Mouse (Mus musculus) heart, adult 2 months (tissue): ENCODE results near the gene Gnb3. TPM values are rescaled to one million over a fixed set of nuclear protein-coding genes. Genes with fewer than 3 reads are reported as not detected.

ENCODE experiments used
- DNase-seq, 2 experiments: peaks; one replicate each; pipeline ENCODE4 v3.0.0; 2021
- H3K27ac ChIP-seq: fragments of 200-600 bp; 2 replicates; pipeline ENCODE4 v1.8.1; 2022
- H3K27me3 ChIP-seq: fragments of 200-500 bp; 2 replicates; pipeline ENCODE4 v1.6.1; 2012; ENCODE audit warnings: mild to moderate bottlenecking, low read length, inconsistent platforms, mixed read lengths; ENCODE audit not compliant: control insufficient read depth, insufficient read depth
- H3K36me3 ChIP-seq: fragments of 200-500 bp; 2 replicates; pipeline ENCODE4 v1.6.1; 2012; ENCODE audit warnings: low read length, inconsistent platforms; ENCODE audit not compliant: control insufficient read depth, insufficient read depth
- H3K4me1 ChIP-seq: fragments of 200-500 bp; 2 replicates; pipeline ENCODE4 v1.6.1; 2011; ENCODE audit warnings: low read length; ENCODE audit not compliant: control insufficient read depth, insufficient read depth
- H3K4me3 ChIP-seq: fragments of 200-600 bp; 2 replicates; pipeline ENCODE4 v1.8.1; 2022
- H3K79me2 ChIP-seq: fragments of 200-500 bp; replicated peaks from 2 replicates; pipeline ENCODE4 v1.6.1; 2012; ENCODE audit warnings: mild to moderate bottlenecking, inconsistent platforms, low read length, moderate library complexity, mixed read lengths; ENCODE audit not compliant: control insufficient read depth, insufficient read depth
- H3K9ac ChIP-seq: fragments of 200-500 bp; 2 replicates; pipeline ENCODE4 v1.6.1; 2012; ENCODE audit warnings: low read depth, mild to moderate bottlenecking, control low read depth, inconsistent platforms, low read length, mixed read lengths
- CTCF ChIP-seq: fragments of 200-600 bp; IDR thresholded peaks from 2 replicates; pipeline ENCODE4 v1.8.1; 2022; ENCODE audit warnings: antibody characterized with exemption, mild to moderate bottlenecking, moderate library complexity
- EP300 ChIP-seq: fragments of 200-500 bp; IDR thresholded peaks from 2 replicates; pipeline ENCODE4 v1.6.1; 2011; ENCODE audit warnings: low read depth, low read length, control low read depth; ENCODE audit not compliant: insufficient read depth
- POLR2A ChIP-seq: fragments of 200-500 bp; IDR thresholded peaks from 2 replicates; pipeline ENCODE4 v1.6.1; 2011; ENCODE audit warnings: mild to moderate bottlenecking, low read depth, low read length, control low read depth; ENCODE audit not compliant: insufficient read depth
- WGBS: fragments of 180-500 bp; shearing (Covaris S2); methylation state at CpG from one replicate; pipeline ENCODE4 v1.1.7; 2018; 5-methylcytosine and 5-hydroxymethylcytosine counted together
- intact Hi-C: fragments of 180-260 bp; cut with DNase I; formaldehyde crosslinking; loops from one replicate; pipeline ENCODE4 v1.15.1; 2025
- polyA plus RNA-seq: library from polyadenylated mRNA; depleted of rRNA; stranded (reverse); fragments of >200 nt; gene quantifications from 2 replicates; pipeline ENCODE4 v1.2.3, GENCODE M21; 2012
- total RNA-seq, 2 experiments: library from RNA; stranded (reverse); gene quantifications; 2 replicates each; pipeline ENCODE4 v1.2.3; 2021

The Gnb3 gene
- total and polyA plus RNA-seq, 3 experiments = 6.1 to 14.0 (median 10.9) TPM

DNA sequence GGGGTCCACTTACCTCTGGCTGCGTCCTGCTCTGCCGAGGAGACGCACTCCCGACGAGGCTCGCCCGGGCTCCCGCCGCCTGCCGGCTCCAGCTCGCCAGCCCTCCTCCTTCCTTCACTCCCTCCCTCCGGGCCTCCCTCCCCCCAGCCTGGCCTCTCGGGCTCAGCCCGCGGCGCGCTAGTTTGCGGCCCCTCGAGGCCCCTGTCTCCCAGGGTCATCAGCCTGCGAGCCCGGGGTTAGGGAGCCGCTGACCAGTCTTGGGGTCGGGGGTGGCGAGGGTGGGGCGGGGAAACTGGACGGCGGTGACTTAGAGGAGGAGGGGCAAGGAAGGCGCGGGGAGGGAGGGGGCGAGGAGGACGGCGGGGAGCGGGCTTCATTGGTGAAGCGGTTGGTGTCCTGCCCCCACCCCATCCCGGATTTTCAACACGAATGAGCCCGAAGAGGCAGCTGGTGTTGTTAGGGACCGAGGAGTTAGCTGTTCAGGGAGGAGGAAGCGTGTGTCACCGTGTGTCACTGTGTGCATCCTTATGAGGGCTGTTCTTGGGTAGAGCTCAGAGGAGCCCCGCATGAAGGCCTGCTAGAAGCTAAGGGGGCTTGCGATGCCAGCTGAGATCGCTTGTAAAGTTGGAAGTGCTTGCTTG lies 23.7 kb upstream of the Gnb3 start, which contains the start of gene Gpr162:
Gene Gpr162 (minus strand): TSS at position 326 of the 641 bp plus-strand sequence.
- intact Hi-C loops = loop anchor here (5.0 kb wide), 1 partner anchor 219 kb away; no protein-coding TSS in a partner anchor
- Histone ChIP-seq H3K4me1 (peaks cover 1% of the 10 kb centered on the region; the same call in 1 of the 2 replicates), H3K27me3 (no peaks in the 10 kb centered on the region), H3K9ac (peak within 1 kb of the TSS; percentile 50), H3K79me2 (no peaks in the 10 kb centered on the region), H3K4me3 (peak within 1 kb of the TSS; percentile 42), H3K36me3 (no peaks in the 10 kb centered on the region), H3K27ac (no peak within 1 kb of the TSS)
- TF ChIP-seq CTCF (peak; percentile 42), POLR2A (no peak), EP300 (no peak)
- 2% methylated on average over 43 of the region's 43 CpGs for WGBS
- peak; percentile 59 to 71 for DNase-seq

DNA sequence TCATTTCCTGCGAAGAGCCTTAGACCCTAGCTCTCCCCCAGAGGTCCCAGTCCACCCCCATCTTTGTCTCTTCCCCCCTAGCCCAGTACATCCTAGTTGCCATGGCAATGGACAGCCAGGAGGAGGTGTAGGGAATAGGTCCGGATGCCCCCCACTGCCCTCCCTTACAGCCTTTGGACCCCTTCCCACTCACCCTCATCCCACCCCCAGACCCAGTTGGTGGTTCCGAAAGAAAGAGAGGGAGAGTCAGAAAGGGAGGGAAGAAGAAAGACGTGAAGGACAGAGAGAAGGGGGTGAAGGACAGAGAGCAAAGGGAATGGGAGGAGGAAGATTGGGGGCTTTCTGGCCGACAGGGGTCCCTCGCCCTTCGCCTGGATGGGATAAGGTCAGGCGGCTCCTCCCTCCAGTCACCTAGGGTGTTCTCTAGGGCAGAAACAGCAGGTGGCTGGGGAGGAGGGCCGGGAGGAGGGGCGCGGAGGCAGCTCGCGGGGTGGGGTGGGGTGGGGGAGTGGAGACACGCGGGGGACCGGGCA lies 23.1 kb upstream of the Gnb3 start:
- H3K36me3 ChIP-seq = no peaks in the 10 kb centered on the region
- intact Hi-C loops = loop anchor here (5.0 kb wide), 1 partner anchor 219 kb away; no protein-coding TSS in a partner anchor

DNA sequence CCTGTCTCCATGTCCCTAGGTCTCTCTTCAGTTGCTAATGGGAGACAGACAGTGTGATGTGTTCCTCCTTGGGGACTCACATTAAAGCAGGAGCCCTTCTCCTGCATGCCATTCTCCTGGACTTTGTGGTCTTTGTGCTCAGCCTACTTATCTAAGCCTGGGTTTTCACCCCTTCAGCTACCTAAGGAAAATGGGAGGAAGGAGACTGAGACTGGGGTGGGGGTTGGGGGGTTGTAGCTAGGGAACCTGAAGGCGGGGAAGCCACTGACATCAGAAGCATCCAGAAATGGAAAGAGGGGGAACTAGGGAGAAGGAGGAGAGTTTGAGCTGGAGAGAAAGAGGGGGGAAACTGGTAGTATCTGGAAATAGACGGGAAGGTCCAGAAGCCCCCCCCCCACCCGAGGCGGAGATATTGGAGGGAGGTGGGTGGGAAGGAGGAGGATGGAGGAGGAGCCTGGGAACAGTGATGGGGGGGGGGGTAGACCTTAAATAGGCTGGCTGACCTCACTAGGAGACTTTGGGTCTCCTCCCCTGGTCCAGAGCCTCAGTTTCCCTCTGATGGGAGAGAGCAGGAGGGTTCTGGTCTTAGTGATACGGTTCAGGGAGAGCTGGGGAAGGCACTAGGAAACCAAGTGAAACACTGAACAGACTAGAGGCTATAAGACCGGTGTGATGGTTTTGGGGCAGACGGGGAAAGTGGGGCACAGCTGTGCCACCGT lies 22.5 kb upstream of the Gnb3 start:
- TF ChIP-seq EP300 (no peak), POLR2A (no peak), CTCF (no peak)
- Histone ChIP-seq H3K36me3 (no peaks in the 10 kb centered on the region), H3K9ac (no peak overlapping the region), H3K27me3 (no peaks in the 10 kb centered on the region), H3K27ac (no peak overlapping the region), H3K4me1 (peaks cover 1% of the 10 kb centered on the region; the same call in 1 of the 2 replicates), H3K79me2 (no peaks in the 10 kb centered on the region), H3K4me3 (no peak overlapping the region)
- WGBS = 15% methylated on average over 8 of the region's 8 CpGs
- intact Hi-C loops = loop anchor here (5.0 kb wide), 1 partner anchor 220 kb away; no protein-coding TSS in a partner anchor
- DNase-seq = no peak

More for the DNA sequence above, 23.1 kb upstream of the Gnb3 start:
- peaks cover 1% of the 10 kb centered on the region; the same call in 1 of the 2 replicates for H3K4me1 ChIP-seq
- H3K79me2 ChIP-seq = no peaks in the 10 kb centered on the region
- TF ChIP-seq POLR2A (no peak), CTCF (no peak), EP300 (no peak)
- peak overlapping the region; percentile 42 for H3K4me3 ChIP-seq
- H3K9ac ChIP-seq = peak overlapping the region; percentile 26; the same call in 1 of the 2 replicates
- no peak for DNase-seq
- no peaks in the 10 kb centered on the region for H3K27me3 ChIP-seq
- WGBS = 1% methylated on average over 11 of the region's 16 CpGs
- H3K27ac ChIP-seq = no peak overlapping the region

DNA sequence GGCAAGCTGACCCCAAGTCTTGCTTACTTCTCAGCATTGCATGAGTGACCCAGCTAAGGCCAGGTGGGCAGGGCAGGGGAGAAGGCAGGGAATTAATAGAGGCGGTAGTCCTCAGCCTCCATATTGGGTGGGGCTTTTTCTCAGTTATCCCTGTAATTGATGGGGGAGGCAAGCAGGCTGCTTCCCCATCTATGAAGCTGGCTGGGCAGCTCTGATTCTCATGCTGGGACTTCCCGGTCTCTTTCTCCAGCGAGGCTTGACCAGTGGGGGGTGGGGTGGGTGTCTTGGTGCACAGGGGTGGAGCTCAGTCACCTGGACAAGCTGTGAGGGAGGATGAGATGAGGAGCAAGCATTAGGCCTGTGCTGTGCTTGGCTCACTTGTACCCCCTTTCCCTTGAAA lies 21.7 kb upstream of the Gnb3 start:
- Histone ChIP-seq H3K4me3 (no peak overlapping the region), H3K79me2 (no peaks in the 10 kb centered on the region), H3K27ac (no peak overlapping the region), H3K4me1 (peaks cover 1% of the 10 kb centered on the region; the same call in 1 of the 2 replicates), H3K9ac (no peak overlapping the region), H3K27me3 (no peaks in the 10 kb centered on the region), H3K36me3 (no peaks in the 10 kb centered on the region)
- 60% methylated on average over 3 of the region's 3 CpGs for WGBS
- intact Hi-C loops = loop anchor here (5.0 kb wide), 1 partner anchor 220 kb away; no protein-coding TSS in a partner anchor
- no peak for DNase-seq
- TF ChIP-seq EP300 = no peak
- TF ChIP-seq CTCF = no peak
- TF ChIP-seq POLR2A = no peak

DNA sequence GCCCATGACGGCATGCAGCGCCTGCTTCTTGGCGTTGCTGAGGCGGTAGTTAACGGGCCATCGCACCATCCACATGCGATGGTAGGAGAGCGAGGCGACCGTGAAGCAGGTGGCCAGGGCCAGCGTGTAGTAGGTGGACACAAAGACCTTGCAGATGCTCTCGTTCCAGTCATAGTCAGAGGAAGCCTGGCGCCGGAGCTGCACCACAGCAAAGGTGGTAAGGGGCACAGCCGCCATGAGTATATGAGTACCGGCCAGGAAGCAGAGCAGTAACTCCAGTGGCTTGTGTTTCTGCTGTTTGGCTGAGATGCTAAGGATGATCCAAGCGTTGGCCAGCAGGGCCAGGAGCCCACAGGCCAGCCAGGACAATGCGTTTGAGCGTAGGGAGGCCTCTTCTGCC lies 21.2 kb upstream of the Gnb3 start:
- DNase-seq = no peak
- intact Hi-C loops = loop anchor here (5.0 kb wide), 1 partner anchor 221 kb away; no protein-coding TSS in a partner anchor
- H3K27me3 ChIP-seq = no peaks in the 10 kb centered on the region
- H3K9ac ChIP-seq = no peak overlapping the region
- no peak overlapping the region for H3K4me3 ChIP-seq
- TF ChIP-seq POLR2A = no peak
- TF ChIP-seq EP300 = no peak
- no peak for TF ChIP-seq CTCF
- H3K79me2 ChIP-seq = no peaks in the 10 kb centered on the region
- peaks cover 3% of the 10 kb centered on the region for H3K4me1 ChIP-seq
- H3K36me3 ChIP-seq = no peaks in the 10 kb centered on the region
- 86% methylated on average over 19 of the region's 19 CpGs for WGBS
- no peak overlapping the region for H3K27ac ChIP-seq

DNA sequence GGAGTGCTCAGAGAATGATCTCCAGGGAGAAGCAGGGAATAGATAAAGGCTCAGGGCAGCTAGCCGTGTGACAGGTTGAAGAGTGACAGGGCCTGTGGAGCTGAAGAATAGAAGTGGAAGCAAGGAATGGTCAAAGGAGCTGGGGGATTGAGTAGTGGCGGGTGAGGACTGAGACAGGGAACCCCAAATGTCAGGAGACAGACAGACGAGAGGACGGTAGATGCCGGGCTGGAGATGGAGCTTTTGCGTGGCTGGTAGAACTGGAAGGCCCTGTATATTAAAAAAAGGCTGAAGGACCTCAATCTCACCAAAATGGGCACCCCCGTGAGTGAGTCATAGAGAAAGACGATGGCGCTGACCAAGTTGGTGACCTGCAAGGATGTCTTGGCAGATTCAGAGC lies 20.4 kb upstream of the Gnb3 start:
- no peak overlapping the region for H3K9ac ChIP-seq
- peaks cover 3% of the 10 kb centered on the region for H3K4me1 ChIP-seq
- 90% methylated on average over 9 of the region's 9 CpGs for WGBS
- no peaks in the 10 kb centered on the region for H3K79me2 ChIP-seq
- DNase-seq = no peak
- H3K27me3 ChIP-seq = no peaks in the 10 kb centered on the region
- intact Hi-C loops = loop anchor here (5.0 kb wide), 1 partner anchor 222 kb away; no protein-coding TSS in a partner anchor
- no peak overlapping the region for H3K27ac ChIP-seq
- no peaks in the 10 kb centered on the region for H3K36me3 ChIP-seq
- no peak overlapping the region for H3K4me3 ChIP-seq
- TF ChIP-seq POLR2A (no peak), EP300 (no peak), CTCF (no peak)
